Mouse (Mus musculus) cerebellum, adult 9-10 months (tissue): ENCODE data around the gene Chn2.

Experiments used
- DNase-seq: peaks from one replicate; pipeline ENCODE4 v3.0.0; 2022

The Chn2 gene

DNA sequence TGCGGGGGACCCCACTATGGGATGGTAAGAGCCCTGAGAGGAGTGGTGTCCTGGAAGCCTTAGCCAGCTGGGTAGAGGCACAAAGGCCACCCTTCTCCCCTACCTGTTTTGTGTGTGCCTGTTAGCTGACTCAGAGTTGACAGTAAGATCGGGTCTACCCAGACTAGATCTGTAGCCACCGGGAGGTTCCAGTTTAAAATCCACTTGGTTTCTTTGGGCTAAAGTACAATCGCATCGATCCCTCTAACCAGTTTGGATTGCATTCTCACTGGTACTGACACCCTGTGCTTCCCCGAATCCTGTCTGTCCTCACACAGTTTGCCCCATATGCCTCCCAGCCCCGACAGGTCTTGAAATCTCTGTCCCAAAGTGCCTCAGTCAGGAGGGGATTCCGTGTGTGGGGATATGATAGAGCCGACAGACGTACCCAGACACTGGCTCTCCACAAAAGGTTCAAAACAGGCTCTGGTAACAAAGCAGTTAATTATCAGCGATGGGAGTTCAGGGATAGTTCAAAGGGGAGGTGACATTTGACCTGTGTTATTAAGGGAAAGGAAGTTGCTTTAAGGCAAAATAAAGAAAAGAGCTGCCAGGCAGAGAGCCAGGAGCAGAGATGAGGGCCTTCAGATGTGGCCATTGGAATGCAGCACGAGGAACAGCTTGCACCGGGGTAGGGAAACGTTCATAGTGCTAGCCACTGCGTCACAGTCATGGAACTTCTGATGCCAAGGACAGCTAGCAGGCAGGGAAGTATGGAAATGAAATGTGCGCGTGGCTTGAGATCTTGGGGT lies 212.2 kb downstream of the Chn2 start:
- DNase-seq: no peak

- peak; percentile 64 for DNase-seq
These were observed 213.9 kb downstream of the Chn2 start for GRCm38 (mm10) chr6:54253206-54253605.

DNA sequence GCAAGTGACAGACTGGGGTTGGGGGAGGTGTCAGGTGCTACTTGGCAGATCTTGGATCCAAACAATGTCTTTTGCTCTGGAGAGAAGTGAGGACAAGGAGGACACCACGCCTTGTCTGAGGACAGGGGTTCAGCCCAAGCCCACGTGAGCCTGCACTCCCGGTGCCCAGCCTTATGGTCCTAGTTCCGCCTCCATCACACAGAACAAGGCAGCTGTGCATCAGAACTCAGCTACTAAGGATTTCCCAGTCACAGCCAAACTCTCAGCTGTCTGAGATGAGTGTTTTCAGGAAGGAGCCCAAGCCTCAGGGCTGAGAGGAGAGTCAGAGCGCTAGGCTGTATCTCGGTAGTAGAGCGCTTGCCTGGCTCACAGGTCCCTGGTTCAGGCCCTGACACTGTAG lies 214.5 kb downstream of the Chn2 start:
- no peak for DNase-seq

- peak; percentile 60 for DNase-seq
These were observed 215.4 kb downstream of the Chn2 start for GRCm38 (mm10) chr6:54254759-54255158.

DNA sequence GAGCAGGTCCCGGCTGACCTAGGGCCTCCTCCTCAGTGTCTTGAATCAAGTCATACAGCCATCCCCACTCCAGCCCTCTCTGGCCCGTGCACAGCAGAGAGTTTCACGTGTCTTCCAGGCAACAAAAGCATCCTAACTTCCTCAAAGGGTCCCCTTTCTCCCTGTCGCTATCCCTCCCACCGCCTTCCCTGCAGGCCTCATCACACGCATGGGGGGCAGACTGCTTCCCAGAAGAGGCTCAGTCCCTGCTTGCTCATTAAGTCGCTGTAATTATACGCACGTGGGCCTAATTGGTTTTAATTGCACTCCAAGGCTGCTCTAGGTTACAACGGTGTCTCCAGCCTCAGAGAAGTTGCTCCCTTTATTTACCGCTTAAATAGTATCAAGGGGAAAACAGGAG lies 216.0 kb downstream of the Chn2 start:
- DNase-seq: no peak

GRCm38 (mm10) chr6:54256397-54256796 lies 217.0 kb downstream of the Chn2 start:
- DNase-seq: no peak

GRCm38 (mm10) chr6:54257552-54257951 lies 218.2 kb downstream of the Chn2 start:
- no peak for DNase-seq

DNA sequence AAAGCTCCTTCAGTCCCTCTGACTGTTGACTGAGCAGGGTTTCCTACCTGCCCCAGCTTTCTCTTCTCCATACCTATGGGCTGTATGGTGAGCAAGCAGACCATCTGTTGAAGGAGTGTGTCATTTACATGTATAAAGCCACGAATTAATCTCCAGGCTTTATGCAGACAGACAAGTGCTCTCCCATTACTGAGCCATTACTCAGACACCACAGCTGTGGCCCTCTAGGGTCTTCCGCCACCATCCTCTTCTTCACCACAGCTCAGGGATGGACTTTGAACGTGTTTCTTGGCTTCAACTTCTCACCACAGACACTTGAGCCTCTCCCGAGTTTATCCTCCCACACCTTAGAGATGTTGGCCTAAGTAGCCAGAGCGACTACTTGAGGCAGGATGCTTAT lies 219.1 kb downstream of the Chn2 start:
- no peak for DNase-seq

- no peak for DNase-seq
These were observed 223.4 kb downstream of the Chn2 start for GRCm38 (mm10) chr6:54262732-54263131.

DNA sequence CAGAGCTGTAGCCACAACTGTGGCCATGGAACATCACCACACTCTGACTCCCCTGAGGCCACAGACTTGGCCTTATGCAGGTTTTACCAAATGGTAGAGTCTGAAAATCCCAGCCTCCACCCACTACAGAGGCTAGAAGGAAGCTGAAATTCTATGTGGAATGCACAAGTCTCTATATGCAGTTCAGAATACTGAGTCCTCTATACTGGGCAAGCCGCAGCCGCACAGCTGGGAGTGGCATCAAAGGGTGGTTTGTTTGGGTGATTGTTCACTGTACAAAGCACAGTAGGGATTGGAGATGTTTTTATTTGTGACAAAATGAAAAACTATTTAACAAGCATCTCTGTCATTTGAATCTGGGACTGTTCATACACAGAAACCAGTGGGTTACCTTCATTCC lies 224.5 kb downstream of the Chn2 start:
- no peak for DNase-seq

GRCm38 (mm10) chr6:54264537-54264936 lies 225.2 kb downstream of the Chn2 start:
- no peak for DNase-seq

GRCm38 (mm10) chr6:54265384-54265783 lies 226.0 kb downstream of the Chn2 start:
- no peak for DNase-seq

- DNase-seq: no peak
These were observed 233.4 kb downstream of the Chn2 start for GRCm38 (mm10) chr6:54272556-54273378.

- no peak for DNase-seq
These were observed 234.0 kb downstream of the Chn2 start for GRCm38 (mm10) chr6:54273379-54273730.

GRCm38 (mm10) chr6:54277234-54277633 lies 237.9 kb downstream of the Chn2 start:
- DNase-seq: no peak

GRCm38 (mm10) chr6:54277828-54278227 lies 238.5 kb downstream of the Chn2 start:
- DNase-seq: no peak

DNA sequence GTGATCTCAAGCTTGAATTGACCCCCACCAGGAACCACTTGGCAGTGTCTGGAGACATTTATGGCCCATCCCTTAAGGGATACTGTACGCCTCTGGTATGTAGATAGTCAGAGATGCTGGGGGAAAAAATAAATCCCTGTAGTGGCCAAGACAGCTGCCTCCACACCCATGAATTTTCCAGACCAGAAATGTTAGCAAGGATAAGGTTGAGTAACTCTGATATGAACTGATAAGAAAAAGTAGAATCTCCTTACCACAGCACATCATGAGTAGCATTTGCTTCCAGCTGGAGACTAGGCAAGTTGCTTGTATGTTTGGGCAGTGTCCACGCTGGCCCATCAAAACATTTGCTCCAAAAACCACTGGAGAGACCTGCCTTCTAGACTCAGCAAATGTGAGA lies 239.3 kb downstream of the Chn2 start:
- no peak for DNase-seq

DNA sequence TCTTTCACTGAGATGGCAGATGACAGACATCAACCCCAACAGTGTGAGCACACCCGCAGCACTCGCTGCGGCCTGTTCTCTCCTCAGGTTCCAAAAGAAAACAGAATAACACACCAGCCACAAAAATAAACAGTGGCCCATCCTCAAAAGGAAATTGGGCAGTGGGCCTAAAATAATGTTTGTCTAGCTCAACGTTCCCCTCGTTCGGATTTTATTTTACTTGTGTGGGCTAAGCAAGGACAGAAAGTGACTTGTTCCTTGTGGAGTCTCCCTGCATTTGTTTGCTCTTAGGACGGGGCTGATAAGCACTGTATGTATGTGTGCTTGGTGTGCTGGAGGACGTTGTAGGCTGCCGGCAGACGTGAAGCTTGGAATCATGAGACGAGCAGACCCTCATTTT lies 240.0 kb downstream of the Chn2 start:
- DNase-seq: no peak

GRCm38 (mm10) chr6:54280248-54280647 lies 240.9 kb downstream of the Chn2 start:
- DNase-seq: no peak

- no peak for DNase-seq
These were observed 243.9 kb downstream of the Chn2 start for GRCm38 (mm10) chr6:54283299-54283698.

DNA sequence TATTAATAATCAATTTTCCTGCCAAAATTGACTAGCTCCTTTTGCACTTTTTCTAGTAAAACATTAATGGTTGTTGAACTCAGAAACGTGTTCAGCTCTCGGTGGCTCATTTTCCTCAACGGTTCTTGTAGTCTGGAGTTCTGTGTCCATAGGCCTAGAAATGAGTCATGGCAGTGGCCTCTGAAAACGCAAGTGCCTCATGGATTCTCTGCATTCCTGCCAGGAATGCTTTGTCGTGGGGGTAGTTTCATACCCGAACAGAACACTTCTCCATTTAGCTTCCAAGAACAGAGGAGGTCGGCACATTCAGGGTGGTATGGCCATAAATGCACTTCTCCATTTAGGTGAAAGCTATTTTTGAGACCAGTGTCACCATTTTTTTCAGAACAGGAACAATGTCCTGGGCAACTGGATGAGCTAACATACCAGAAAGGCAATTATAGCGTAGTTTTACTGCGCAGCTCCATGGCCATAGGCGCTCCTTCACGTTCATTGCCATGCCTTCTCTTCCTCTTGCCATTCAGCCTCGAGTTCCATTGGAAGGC lies 244.9 kb downstream of the Chn2 start:
- DNase-seq: no peak

GRCm38 (mm10) chr6:54286813-54287212 lies 247.5 kb downstream of the Chn2 start:
- DNase-seq: no peak

DNA sequence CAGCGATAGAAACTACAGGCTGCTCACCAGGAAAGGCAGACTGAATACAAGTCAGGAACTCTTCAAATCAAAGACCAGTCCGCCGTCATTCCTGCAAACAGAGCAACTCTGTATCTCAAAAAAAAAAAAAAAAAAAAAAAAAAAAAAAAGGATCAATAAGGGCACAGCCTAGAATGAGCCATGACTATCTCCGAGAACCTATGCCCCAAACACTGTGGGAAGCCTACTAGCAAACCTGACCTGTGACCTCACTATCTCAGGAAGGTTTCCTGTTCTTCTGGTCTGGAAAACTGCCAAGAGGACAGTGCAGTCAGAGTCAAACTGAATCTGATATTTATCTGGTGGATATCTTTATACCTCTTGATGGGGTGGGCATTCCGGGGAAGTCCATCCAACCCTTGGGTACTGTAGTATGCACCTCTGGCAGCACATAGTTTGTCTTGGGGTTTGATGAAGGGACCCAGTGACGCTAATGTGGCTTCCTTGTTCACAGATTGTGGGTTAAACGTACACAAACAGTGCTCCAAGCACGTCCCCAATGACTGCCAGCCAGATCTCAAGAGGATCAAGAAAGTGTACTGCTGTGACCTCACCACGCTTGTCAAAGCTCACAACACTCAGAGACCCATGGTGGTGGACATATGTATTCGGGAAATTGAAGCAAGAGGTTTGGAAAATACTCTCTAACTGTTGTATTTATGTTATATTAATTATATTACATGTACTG lies 250.6 kb downstream of the Chn2 start:
- no peak for DNase-seq
